Mouse (Mus musculus) splenic B cell, adult 2 months (primary cell): ENCODE measurements around the gene Efcab10.

Experiments used
- DNase-seq: peaks from one replicate; pipeline ENCODE4 v3.0.0-alpha.2; 2011; ENCODE audit warnings: low read depth, low spot score
- H3K27me3 ChIP-seq: 2 replicates; pipeline ENCODE4 v1.6.1; 2012; ENCODE audit warnings: mild to moderate bottlenecking, low read length, moderate library complexity, mixed read lengths; ENCODE audit not compliant: control insufficient read depth, poor library complexity, insufficient read depth, severe bottlenecking
- H3K36me3 ChIP-seq: 2 replicates; pipeline ENCODE4 v1.6.1; 2012; ENCODE audit warnings: mild to moderate bottlenecking, low read length, moderate library complexity, mixed read lengths; ENCODE audit not compliant: control insufficient read depth, poor library complexity, insufficient read depth, severe bottlenecking

Efcab10 gene

DNA sequence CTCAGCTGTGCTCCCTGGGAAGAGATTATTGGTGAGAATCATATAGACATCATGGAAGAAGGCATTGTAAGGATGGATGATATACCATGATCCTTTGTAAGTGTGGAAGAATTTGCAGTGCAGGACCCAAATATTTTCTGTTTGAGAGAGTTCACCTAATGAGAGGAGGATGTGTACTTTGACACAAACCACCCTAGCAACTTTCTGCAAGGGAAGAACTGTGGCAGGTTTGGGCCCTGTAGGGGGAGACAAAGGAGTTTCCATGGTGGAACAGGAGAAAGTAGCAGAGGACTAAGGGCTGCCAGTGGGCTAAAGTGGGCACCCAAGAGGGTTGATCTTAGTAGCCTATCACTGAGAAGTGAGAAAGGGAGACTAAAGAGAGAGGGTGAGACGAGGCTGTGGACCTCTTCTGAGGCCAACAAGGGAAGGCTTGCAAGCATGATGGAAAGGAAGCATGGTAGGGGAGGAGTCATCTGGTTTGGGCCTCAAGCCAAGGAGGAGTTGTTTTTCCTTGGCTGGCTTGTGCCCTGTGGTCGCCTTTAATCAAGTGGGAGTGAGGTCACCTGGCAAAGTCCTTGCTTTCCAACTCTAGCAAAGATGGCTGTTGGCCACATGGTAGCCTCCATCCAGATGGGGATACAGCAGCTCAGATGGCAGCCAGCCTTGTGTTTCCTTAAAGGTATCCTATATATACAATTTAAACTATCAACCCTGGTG, 3.7 kb upstream of the Efcab10 start:
- DNase-seq, result no peak
- no peaks in the 10 kb centered on the region for H3K27me3 ChIP-seq
- no peaks in the 10 kb centered on the region for H3K36me3 ChIP-seq

DNA sequence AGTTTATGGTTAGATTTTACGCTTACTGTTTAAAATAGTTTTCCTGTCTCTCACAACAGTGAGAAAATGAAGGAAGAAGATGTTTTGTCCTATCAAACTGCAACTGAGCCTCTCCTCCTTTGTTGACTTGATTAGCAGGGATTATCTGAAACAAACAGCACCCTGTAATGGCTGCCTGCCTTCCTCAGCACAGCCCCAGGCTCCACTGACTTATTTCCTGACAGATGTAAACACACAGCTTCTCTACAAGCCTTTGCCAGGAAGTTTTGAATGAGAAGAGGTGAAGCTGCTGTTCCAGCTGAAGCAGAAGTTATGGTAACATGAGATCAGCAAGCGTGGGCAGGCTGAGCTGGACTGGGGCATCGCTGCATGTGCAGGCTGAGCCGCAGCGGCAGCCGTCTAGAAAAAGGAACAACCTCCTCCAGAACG, 8.6 kb downstream of the Efcab10 start:
- DNase-seq, result no peak
- no peaks in the 10 kb centered on the region for H3K36me3 ChIP-seq
- H3K27me3 ChIP-seq, result no peaks in the 10 kb centered on the region

DNA sequence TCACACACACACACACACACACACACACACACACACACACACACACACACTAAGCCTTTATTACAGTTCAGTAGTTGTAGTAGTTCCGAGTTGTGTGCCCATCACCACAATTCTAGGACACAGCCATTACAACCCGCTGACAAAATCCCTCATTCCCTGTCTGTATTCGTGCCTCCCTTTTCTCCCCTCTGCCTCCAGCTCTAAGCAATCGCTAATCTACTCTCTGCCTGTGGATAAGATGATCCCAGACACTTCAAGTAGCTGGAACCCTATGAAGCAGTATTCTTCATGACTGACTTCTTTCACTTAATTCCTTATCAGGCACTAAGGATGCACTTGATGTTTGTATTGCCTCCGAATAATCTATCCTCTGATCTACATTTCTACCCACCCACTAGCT, 10.3 kb downstream of the Efcab10 start:
- Histone ChIP-seq H3K36me3 (no peaks in the 10 kb centered on the region), H3K27me3 (no peaks in the 10 kb centered on the region)
- no peak for DNase-seq

DNA sequence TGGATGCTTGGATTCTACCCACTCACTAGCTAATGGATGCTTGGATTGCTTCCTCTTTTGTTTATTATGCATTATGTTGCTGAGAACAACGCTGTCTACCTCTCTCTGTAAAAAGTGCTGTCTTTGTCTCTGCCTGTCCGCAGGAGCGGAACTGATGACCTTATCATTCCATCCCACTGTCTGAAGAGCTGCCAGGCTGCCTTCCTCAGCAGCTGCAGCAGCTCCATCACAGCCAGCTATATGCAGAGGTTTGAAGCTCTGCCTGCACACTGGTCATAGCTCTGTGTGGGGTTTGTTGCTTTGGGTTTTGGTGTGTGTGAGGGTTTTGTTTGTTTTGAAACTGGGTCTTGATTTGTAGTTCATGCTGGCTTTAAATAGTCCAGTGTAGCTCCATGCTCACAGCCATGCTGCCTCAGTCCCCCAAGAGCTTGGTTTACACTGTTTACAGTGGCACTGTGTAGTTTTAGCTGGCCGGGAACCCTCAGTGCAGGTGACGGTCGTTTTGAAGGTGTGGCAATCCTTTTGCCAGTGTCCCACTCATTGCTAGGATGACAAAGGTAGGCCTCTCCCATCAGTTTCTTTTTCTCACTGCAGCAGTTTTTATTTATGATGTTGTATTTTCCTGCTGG, 10.9 kb downstream of the Efcab10 start:
- no peak for DNase-seq
- H3K27me3 ChIP-seq, result no peaks in the 10 kb centered on the region
- H3K36me3 ChIP-seq, result no peaks in the 10 kb centered on the region

DNA sequence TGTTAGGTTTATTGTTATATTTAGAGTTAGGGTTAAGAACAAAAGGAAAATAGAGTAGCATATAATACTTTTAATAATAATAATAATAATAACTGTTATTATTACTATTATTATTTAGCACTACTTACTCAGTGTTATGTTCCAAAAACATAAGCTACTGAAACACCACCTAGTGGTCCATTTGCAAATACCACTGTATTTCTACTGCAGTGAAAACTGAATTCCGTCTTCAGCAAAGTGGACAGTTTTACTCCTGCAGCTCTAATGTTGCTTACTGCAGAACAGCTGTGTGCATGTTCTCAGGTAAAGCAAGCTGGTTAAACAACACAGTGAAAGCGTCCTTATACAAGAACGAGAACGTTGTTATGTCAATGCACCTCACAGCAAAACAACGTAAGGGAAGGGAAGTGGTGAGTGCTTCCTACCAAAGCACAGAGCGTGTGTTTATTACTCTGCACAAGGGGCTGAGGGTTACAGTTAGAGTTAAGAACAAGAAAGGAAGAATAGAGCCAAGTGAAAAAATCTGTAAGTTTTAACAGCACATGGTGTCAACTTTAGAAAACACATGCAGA, 17.0 kb downstream of the Efcab10 start:
- no peaks in the 10 kb centered on the region for H3K27me3 ChIP-seq
- H3K36me3 ChIP-seq, result no peaks in the 10 kb centered on the region
- DNase-seq, result peak; percentile 33

DNA sequence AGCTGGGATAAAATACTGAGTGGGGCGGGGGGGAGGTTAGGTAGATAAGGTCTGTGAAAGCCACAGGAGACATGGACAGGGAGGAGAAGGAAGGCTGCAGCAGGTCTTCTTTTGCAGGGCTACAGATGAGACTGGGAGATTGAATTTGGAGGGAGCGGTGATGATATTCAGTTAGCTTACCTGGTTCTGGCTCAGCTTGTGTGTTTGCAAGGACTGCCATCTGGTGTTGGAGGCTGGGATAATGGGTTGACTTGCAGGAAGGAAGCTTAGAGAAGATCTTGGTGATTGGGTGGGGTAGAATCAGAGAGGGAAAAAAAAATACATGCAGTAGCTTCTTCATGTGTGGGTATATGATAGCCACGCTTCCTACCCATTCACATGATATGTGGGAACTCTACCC, 29.7 kb downstream of the Efcab10 start:
- DNase-seq, result peak; percentile 55
- Histone ChIP-seq H3K36me3 (no peaks in the 10 kb centered on the region), H3K27me3 (no peaks in the 10 kb centered on the region)

DNA sequence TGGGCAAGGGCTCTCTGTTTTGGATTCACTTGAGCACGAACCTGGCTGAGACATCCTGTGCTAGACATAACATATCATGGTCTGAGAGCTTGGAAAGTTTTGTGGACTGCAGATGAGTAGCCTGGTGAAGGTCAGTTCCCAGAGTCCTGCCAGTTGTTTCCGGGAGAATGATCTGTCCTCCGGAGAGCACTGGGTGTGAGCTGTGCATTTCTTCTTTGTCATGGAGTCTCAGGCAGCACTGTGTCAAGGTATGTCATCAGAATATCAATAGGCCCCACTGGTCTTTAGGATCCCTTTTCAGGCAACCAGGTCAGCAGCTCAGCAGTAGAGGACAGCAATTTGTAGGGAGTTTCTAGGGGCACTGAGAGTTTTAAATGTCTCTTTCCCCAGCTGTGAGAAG, 32.6 kb downstream of the Efcab10 start:
- Histone ChIP-seq H3K36me3 (no peaks in the 10 kb centered on the region), H3K27me3 (no peaks in the 10 kb centered on the region)
- DNase-seq, result no peak

DNA sequence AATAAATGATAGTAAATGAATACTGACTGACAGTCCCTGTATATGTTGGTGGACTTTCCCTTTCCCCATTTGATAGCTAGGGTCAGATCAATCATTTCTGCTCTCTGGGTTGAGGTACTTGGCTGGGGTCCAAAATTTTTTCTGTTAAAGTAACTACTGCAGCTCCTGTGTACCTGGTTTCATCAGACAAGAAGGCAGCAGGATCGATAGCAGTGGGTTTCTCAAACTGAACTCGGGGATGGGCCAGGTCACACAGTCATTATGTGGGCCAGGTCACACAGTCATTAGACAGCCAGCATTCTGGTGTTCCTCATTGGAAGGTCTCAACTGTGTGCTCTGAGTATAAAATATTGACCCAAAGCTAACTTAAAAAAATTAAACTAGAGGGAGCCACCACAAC, 33.1 kb downstream of the Efcab10 start:
- Histone ChIP-seq H3K36me3 (no peaks in the 10 kb centered on the region), H3K27me3 (no peaks in the 10 kb centered on the region)
- no peak for DNase-seq

DNA sequence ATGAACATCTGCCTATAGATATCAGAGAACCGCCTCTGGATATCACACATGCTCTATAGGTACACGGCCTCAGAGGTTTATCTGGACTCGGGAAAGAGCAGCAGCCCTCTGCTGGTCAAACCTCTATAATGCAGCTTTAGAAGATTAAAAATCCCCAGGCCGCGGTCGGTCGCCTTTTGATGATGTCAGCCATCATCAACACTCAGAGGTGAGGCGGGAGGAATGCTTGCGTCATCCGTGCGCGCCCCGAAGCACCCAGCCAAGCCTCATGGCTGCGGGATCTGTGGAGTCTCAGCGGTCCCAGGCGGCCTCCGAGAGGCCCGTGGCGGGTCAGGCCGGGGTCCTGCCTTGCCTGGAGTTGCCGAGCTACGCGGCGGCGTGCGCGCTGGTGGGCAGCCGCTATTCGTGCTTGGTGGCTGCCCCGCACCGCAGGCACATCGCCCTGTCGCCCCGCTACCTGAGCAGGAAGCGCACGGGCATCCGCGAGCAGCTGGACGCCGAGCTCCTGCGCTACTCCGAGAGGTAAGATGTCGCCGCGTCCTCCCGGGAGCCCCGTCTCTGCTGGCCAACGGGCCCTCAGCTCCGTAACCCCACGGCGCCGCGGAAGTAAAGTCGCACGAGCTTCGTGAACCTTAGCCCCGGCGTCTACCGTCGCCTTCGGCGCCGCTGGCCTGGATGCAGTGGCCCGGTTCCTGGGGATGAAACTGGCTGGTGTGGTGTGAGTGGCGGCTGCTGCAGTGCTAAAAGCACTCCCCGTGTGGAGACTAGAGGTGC, 34.9 kb downstream of the Efcab10 start, which contains the start of gene Twistnb:
TSS of gene Twistnb (plus strand) at position 249 of the 774 bp plus-strand sequence.
- Histone ChIP-seq H3K36me3 (no peaks in the 10 kb centered on the region), H3K27me3 (no peaks in the 10 kb centered on the region)
- DNase-seq, result peak; percentile 98

DNA sequence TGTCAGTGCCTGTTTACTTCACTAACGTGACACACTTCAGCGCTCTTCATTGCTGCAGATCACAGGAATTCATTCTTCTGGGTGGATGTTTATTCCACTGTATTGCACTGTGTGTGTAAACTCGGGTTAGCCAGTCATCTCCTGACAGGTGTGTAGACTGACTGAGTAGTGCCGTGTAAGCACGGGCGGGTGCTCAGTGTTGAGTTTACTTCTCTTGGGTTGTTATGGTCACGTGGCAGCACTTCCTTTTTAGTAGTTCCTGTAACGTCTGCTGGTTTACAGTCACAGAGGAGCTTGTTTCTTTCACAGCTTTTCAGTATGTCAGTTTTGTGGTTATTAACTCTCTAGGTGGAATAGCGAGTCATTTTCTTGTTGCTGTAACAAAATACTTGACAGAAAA, 39.2 kb downstream of the Efcab10 start:
- H3K36me3 ChIP-seq, result peaks cover 4% of the 10 kb centered on the region; the same call in 1 of the 2 replicates
- H3K27me3 ChIP-seq, result no peaks in the 10 kb centered on the region
- peak; percentile 83 for DNase-seq

DNA sequence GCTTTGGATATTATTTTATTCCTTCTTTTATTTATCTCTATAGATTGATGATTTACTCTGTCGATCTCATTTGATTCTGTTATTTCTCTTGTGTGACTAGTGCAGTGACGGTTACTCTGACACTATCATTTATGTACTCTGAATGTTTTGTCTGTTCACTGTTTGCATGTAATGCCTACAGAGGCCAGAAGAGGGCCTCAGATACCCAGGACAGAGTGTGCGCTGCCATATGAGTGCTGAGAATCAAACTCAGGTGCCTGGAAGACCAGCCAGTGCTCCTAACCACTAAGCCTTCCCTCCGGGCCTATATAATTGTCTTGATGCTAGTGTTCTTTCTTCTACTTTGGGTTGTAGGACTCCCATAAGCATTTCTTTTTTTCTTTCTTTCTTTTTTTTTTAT, 40.1 kb downstream of the Efcab10 start:
- DNase-seq, result peak; percentile 60
- no peaks in the 10 kb centered on the region; the same call in 1 of the 2 replicates for H3K27me3 ChIP-seq
- H3K36me3 ChIP-seq, result peaks cover 7% of the 10 kb centered on the region; the same call in 1 of the 2 replicates
